Mouse (Mus musculus) heart, postnatal 25 days (tissue): ENCODE results near the gene Hnrnpf. TPM values are rescaled to one million over a fixed set of nuclear protein-coding genes. Genes with fewer than 3 reads are reported as not detected.
"Not testable (repeated sequence)": the region's sequence is repeated elsewhere in the genome, so short reads cannot be mapped to it uniquely, and the experiment has no call there.

Experiments used
- DNase-seq: peaks from one replicate; pipeline ENCODE4 v3.0.0; 2022; ENCODE audit warnings: low spot score
- intact Hi-C: fragments of 180-260 bp; cut with DNase I; formaldehyde crosslinking; loops from one replicate; pipeline ENCODE4 v1.15.1; 2025
- total RNA-seq, 2 experiments: library from RNA; stranded (reverse); gene quantifications; 2 replicates each; pipeline ENCODE4 v1.2.3; 2021

The Hnrnpf gene
- total RNA-seq = 100 to 1,000 TPM; 192 to 213 TPM

DNA sequence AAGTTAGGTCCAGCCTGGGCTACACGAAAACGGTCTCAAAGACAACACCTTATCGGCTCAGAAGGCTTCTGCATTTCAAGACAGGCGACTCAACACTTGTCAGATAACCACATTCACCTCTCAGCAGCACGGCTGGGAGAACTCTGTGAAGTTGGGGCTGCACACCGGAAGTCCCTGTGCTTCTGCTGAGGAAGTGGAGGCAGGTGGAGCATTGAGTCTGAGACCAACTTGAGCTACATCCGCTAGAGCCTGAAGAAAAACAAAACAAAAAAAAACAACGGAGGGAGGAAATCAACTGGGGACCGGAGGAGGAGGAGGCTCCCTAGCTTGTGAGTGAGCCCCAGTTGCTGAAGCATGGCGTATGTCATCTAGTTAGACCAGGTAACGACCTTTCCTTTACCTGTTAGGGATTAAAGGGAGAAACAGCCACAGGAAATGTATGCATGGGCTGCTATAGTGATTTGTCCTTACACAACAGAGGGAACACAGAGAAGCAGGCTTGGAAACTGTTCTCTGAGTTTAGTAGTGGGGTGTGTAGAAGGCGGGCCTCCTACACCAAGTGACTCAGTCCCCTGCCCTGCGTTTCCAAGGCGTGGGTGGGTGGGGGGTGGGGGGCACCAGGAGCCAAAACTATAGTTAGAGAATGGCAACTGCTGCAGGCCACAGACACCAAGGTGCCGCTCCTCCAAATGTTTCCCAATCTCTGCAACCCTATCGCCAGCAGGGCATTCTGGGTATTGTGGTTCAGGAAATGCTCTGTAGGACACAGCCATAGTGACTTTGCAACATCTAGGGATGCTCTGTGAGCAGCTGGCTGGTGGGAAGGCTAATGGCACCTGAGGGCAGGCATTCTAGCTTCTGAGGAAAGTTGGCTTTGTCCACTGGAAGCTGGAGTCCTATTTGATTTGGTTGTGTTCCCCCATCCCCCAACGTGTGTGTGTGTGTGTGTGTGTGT is at the start of gene Hnrnpf:
Hnrnpf (plus strand) TSS at position 199 of the 955 bp plus-strand sequence.
- intact Hi-C loops = no loop called here
- DNase-seq = no peak

DNA sequence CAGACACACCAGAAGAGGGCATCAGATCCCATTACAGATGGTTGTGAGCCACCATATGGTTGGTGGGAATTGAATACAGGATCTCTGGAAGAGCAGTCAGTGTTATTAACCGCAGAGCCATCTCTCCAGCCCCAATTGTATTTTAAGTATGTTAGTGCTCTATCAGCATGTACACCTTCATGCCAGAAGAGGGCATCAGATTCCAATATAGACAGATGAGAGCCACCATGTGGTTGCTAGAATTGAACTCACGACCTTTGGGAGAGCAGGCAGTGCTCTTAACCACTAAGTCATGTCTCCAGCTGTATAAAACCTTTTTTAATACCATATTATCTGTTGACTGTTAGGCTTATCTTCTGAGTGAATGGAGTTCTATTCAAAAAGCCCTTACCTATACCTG is 48.4 kb upstream of the Hnrnpf start:
- no peak for DNase-seq
- intact Hi-C loops = no loop called here

DNA sequence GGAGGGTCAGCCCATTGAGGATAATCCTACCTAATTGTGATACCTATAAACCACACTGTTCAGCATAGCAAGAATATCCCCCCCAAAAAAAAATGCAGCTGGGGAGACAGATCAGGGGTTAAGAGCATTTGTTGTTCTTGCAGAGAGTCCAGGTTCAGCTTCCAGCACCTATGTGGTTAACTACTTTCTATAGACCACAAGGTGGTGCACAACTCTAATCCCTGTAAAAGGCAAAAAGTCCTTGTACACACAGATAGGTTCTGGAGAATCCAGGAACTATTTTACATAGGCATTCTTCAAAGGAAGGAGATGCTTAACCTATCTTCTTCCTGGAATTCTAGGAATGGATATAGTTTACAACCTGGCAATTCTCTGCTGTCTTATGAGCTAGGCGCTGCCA is 42.1 kb upstream of the Hnrnpf start:
- DNase-seq = no peak
- intact Hi-C loops = no loop called here

DNA sequence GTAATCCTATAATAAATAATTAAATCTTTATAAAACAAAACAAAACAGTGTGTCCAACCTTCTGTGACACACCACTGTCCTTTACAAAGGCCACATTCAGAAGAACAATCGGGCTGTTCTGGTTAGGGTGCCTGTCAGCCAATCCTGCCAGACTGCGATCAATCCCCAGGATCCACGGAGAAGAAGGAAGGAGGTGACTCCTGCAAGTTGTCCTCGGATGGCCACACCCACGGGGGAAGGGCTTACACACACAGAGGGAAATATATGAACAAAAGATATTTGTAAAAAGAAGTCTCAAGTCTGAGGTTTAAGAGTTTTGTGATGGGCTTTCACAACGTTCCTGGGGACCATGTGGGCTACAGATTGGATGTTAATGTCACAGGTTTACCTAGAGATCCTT is 38.3 kb upstream of the Hnrnpf start, which contains the start of gene Zfp239:
Zfp239 (plus strand) TSS at position 253 of the 400 bp plus-strand sequence.
- no peak for DNase-seq
- intact Hi-C loops = no loop called here

DNA sequence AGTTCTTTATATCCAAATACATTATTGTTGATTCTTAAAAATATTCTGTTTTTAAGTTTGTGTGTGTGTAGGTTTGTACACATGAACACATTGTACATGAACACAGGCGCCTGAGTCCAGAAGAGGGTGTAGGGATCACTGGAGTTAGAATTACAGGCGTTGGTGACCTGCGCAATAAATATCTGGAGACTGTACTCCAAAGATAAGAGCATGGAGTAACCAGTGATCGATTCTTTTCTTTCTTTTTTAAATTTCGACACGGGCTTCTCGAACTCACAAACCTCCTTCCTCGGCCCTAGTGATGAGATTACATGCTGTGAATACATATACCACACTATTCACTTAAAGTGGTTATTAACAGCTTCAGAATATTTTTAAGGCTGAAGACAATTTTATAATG is 37.7 kb upstream of the Hnrnpf start:
- intact Hi-C loops = no loop called here
- no peak for DNase-seq

DNA sequence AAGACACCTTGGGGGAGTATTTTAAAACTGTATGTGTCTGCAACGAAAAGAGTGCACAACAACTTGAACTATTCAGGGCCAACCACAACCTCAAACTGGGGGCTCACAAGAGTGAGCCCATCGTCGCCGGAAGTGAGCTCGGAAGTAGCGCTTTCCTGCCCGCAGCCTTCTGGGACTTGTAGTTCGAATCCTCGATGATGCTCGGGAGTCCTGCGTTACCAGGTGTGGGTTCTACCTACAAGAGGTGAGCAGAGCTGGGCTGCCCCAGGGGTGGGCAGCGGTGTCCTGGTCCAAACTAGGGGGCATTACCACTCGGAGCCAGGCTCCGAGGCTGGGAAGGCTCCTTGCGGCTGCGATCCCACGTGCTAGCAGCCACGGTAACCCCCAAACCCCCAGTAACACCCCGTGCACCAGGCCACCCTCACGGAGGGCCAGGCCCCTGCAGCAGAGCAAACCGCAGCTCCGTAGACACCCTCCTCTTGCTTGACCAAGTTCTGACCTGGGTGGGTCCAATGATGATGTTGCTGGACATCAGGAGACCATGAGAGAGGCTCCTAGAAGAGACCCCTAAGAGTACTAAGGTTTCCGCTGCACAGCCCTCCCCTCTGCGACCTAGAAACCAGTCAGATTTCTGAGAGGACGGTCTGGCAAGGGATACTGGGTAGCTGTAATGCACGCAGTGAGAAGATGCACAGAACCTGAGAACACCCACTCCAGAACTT is 37.1 kb upstream of the Hnrnpf start:
- intact Hi-C loops = no loop called here

DNA sequence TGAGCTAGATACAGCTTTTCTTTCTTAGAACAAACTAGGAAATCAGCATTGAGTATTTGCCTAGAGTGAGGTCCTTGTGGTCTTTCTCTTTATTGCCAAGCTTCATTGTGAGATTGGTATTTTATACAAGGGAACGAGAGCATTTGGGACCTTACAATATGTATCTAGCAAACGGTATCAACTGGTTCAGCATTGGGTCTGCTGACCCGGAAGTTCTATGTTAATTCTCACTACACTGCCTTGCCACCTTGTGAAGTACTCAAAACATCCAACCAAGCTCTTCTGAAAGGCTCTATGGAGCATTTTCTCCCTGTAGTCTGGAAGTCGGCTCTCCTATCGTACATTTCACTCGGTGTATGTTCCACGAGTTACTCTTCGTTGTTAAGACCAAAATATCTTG is 36.4 kb upstream of the Hnrnpf start:
- no peak for DNase-seq
- intact Hi-C loops = no loop called here

More for the DNA sequence above, 37.1 kb upstream of the Hnrnpf start:
- no peak for DNase-seq

DNA sequence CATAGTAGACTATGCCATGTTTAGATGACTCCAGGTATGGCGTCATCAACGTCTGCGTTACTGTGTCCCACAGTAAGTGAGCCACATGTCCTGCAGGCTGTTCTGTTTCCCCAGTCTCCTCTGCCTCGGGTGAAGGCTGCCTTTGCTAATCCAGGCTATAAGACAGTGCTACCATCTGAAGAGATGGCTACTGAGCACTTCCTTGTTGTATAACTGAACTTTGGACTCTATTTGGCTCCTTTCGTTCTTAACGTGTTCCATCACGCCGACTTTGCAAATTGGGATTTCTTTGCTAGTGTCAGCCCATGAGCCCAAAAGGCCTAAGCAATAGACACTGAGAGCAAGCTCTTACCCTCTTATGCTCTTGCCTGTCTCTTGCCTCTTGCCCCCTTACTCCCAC is 31.9 kb upstream of the Hnrnpf start:
- intact Hi-C loops = no loop called here
- DNase-seq = no peak

DNA sequence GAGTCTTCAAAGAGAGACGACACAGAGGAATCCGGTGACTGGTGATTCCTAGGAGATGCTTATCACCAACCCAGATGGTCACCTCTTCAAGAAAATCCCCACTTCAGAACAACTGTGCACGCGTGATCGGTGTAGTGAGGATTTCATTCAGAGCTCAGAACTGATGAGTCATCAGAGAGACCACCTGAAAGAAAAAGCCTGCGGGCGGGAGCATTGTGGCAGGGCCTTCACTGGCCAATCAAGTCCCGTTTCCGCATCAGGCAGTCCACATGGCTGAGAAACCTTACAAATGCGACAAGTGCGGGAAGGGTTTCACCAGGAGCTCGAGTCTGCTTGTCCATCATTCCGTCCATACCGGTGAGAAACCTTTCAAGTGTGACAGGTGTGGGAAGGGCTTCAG is 29.1 kb upstream of the Hnrnpf start:
- DNase-seq = no peak

DNA sequence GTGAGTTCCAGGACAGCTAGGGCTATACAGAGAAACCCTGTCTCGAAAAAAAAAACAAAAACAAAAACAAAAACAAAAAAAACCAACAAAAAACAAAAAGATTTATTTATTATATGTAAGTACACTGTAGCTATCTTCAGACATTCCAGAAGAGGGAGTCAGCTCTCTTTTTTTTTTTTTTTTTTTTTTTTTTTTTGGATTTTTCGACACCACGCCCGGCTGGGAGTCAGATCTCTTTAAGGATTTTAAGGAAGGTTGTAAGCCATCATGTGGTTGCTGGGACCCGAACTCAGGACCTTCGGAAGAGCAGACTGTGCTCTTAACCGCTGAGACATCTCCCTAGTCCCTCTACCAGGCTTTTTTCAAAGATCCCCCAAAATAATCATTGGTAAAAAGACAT is 26.7 kb upstream of the Hnrnpf start:
- intact Hi-C loops = not testable (repeated sequence)

More for the DNA sequence above, 29.1 kb upstream of the Hnrnpf start:
- intact Hi-C loops = no loop called here

DNA sequence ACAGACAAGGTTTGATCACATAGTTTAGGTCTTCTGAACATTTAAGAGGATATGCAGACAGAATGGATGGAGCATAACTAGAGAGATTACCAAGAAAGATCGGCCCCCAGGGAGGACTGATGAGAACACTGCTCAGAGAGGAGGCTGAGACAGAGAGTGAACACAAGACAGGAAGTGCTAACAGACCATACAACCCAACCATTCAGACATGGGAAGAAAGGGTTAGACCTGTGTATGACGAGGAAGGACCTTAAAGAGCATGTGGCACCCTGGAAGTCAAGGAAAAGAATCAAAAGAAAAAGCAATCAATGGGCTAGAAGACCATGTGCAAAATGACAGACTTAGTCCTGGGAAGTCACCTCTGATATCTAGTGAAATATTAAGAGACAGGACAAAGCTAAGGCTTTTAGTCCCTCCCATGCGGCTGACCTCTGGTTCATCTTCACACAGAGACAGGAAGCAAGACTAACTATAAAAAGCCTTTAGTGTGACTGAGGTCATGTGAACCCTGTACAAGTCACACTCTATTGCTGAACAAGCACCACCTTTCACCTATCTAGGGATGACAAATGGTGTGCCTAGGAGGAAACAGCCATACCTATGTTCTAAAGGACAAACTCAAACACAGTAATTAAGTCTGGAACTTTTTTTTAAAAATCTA is 25.4 kb upstream of the Hnrnpf start:
- intact Hi-C loops = no loop called here
- no peak for DNase-seq

More for the DNA sequence above, 26.7 kb upstream of the Hnrnpf start:
- not testable (repeated sequence) for DNase-seq

DNA sequence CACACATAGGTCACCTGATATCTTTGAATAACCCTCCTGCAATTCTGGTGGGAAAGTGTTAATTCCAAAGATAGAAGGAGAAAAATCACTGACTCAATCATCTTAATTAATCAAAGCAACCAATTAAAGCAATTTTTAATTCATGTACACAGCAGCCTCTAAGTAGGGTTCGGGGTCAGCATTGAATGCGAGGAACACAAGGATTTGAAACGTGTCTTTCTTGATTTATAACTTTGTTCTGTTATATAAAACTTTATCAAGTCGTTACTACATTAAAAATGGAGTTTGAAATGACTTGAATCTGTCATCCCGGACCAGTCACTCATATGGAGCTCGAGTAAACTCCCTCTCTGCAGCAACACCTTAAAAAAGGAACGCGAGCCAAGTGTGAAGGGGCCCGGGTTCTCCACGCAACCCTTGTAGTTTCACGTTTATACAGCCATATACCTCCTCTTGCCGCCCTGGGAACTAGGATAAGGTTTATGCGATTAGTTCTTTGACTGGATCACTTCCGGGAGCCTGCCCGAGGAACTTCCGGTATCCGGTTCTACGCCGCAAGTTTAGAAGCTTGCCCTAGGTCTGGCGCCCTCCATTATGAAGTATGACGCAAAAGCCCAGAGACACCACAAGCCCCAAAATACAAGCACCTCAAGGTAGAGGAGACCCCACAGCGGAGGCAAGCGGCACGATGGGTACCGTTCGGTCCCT is 21.3 kb upstream of the Hnrnpf start:
- intact Hi-C loops = loop anchor here (1.0 kb wide), 1 partner anchor 42 kb away; no protein-coding TSS in a partner anchor
- no peak for DNase-seq

DNA sequence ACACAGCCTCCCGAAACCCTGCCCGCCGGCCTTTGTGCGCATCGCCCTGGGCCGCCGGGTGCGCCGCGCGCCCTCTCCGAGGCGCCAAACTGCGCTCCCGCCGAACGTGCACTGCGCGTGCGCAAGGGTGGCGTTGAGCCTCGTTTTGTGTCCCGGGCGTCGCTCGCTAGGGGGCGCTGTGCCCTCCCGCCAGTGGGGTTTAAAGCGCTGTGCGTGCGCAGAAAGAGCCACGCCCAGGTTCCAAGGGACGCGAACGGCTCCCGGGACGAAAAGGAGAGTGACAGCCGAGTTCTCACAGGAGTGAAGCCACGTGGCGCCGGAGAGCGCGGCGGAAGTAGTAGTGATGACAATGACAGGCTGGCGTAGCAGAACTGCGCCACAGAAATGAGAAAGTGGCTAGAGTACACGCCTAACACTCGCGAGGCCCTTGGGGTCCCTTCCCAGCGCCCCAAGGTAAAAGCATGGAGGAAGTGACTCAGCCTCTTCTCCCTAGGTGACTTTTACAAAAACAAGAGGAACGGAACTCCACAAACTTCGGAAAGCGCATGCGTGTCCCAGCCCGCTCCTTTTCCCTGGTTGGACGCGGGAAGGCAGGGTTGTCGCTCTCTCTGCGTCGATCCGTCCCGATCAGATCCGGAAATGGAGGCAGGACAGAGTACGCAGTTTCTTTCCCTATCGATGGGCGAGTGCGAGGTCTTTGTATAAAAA is 20.6 kb upstream of the Hnrnpf start:
- intact Hi-C loops = loop anchor here (1.0 to 2.0 kb wide), 3 partner anchors 25 to 42 kb away; no protein-coding TSS in a partner anchor
- peak; percentile 98 for DNase-seq

DNA sequence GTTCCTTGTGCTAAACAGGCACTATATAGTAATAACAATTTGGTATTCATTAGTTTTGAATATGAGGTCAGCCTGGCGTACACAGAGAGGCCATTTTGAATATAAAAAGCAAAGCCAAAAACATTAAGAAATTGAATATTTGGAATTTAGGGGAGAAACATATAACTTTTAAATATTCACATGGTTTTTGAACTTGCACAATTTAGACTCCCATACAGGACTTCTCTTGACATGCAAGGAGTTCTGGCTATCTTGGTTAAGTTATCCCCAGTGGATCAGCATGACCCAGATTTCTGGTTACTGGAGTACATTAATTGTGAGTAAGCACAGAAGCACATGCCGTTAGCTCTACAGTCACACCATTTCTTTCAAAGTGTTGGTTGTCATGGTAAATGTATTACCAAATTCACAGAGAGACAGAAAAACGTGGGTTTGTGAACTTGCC is 19.7 kb upstream of the Hnrnpf start:
- intact Hi-C loops = loop anchor here (2.0 kb wide), 2 partner anchors 24 to 36 kb away; no protein-coding TSS in a partner anchor
- DNase-seq = no peak

DNA sequence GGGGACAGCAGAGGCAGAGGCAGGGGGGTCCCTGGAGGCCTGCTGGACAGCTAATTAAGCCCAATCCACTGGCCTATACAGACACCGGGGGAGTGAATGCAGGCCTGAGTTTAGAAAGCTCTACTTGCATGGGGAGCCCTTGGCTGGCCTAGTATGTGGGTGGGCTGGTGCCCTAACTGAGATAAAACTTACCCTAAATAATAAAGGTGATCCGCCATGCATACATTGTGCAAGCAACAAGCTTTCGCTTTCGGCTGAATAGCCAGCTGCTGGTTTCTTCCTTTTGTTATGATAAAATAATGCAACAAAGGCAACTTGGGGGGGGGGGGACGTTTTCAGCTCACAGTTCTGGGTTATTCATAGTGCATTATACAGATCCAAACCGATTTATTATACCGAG is 18.9 kb upstream of the Hnrnpf start:
- intact Hi-C loops = loop anchor here (2.0 kb wide), 2 partner anchors 24 to 36 kb away; no protein-coding TSS in a partner anchor
- no peak for DNase-seq

DNA sequence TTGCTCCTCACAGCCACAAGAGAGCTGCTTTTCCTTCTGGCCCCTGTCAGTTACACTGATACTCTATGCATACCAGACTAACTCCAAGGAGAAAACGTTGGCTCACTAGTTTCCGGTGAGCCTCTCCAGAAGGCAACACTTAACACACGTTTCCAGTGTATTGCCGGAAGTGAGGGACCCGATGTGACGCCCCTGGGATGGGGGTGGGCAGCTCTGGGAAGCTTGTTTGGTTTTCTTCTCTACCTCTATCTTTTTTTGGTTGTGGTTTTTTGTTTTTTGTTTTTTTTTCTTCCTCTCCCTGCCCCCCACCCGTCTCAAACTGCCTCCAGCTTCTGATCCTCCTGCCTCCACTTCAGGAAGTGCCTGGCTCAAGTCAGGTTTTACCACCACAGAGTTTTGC is 18.1 kb upstream of the Hnrnpf start:
- DNase-seq = no peak
- intact Hi-C loops = loop anchor here (2.0 kb wide), 2 partner anchors 23 to 35 kb away; no protein-coding TSS in a partner anchor

DNA sequence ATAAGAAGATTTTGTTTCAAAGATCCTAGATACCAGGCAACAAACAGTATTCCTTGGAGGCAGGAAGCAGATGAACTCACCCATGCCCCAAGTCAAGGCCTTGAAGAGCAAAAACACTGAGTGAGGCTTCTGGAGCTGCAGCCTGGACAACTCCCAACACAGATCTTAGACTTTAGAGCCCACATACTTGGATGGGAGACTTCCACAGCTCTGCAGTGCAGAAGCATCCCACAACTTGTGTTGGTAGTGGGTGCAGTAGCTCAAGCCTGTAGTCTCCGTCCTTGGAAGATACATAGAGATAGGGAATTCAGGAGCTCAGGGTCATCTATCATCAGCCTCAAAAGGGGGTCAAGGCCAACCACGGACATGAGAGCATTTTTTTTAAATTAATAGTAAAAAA is 14.2 kb upstream of the Hnrnpf start:
- no peak for DNase-seq
- intact Hi-C loops = no loop called here

DNA sequence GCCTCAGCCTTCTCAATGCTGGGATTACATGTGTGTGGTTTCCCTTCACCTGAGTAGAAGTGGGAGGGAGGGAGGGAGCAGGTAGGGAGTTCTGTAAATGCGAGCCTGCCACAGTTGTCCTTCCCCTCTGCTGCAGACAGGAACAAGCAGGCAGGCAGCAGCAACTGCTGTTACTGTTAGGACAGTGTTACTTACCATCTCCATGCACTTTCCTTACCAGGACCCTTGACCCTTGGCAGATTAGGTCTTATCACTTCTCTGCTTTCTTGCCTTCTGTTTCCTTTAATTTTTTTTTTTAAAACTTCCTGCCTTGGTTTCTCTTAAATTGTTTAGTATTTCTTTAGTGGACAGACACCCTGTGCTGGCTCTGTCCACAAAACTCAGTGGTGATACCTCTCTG is 12.1 kb upstream of the Hnrnpf start:
- no peak for DNase-seq
- intact Hi-C loops = no loop called here

DNA sequence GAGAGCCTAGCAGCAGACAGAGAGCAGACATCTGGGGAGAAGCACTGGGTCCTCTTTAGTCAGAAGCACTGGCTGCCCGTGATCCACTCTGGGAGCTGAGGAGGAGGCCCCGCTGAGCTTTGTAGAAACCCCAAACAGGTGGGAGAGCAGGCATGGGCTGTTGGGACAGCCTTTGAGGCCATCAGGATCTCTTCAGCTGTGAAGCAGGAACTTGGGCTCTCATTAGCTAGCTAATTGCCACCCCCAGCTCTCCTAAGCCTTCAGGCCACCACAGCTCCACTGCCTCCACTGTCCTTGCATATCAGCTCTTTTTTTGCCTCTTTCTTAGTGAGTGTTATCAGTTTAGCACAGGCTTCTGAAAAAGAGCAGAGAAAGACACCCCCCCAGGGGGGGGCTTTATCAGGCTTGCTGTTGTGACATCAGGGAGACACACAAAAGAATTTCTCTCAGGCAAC is 11.5 kb upstream of the Hnrnpf start:
- DNase-seq = no peak
- intact Hi-C loops = no loop called here
